Mouse (Mus musculus) thymus, postnatal 14 days (tissue): ENCODE measurements around the gene Wdr76.
"Not testable (repeated sequence)": the region's sequence is repeated elsewhere in the genome, so short reads cannot be mapped to it uniquely, and the experiment has no call there.

Experiments used
- DNase-seq: peaks from one replicate; pipeline ENCODE4 v3.0.0; 2021

Wdr76 gene

GRCm38 (mm10) chr2:121522006-121522405 lies 15.5 kb downstream of the Wdr76 start:
- DNase-seq = no peak

GRCm38 (mm10) chr2:121522830-121523229 lies 16.3 kb downstream of the Wdr76 start:
- not testable (repeated sequence) for DNase-seq

- no peak for DNase-seq
These were observed 18.5 kb downstream of the Wdr76 start for GRCm38 (mm10) chr2:121525056-121525455.

- no peak for DNase-seq
These were observed 38.3 kb downstream of the Wdr76 start for GRCm38 (mm10) chr2:121544829-121545228.

- DNase-seq = no peak
These were observed 43.1 kb downstream of the Wdr76 start for GRCm38 (mm10) chr2:121549630-121550029.

- no peak for DNase-seq
These were observed 44.7 kb downstream of the Wdr76 start for GRCm38 (mm10) chr2:121551271-121551670.

GRCm38 (mm10) chr2:121563117-121563516 lies 56.6 kb downstream of the Wdr76 start:
- no peak for DNase-seq

- no peak for DNase-seq
These were observed 59.4 kb downstream of the Wdr76 start for GRCm38 (mm10) chr2:121565911-121566310.

- no peak for DNase-seq
These were observed 63.5 kb downstream of the Wdr76 start for GRCm38 (mm10) chr2:121570049-121570448.

GRCm38 (mm10) chr2:121570999-121571655 lies 64.6 kb downstream of the Wdr76 start:
- DNase-seq = no peak

- peak; percentile 83 for DNase-seq
These were observed 65.3 kb downstream of the Wdr76 start for GRCm38 (mm10) chr2:121571780-121572179.

- DNase-seq = no peak
These were observed 67.6 kb downstream of the Wdr76 start for GRCm38 (mm10) chr2:121574066-121574630.

GRCm38 (mm10) chr2:121575741-121576201 lies 69.2 kb downstream of the Wdr76 start:
- DNase-seq = no peak

- no peak for DNase-seq
These were observed 76.4 kb downstream of the Wdr76 start for GRCm38 (mm10) chr2:121582809-121583376.

- DNase-seq = no peak
These were observed 77.1 kb downstream of the Wdr76 start for GRCm38 (mm10) chr2:121583468-121584116.

GRCm38 (mm10) chr2:121584705-121585104 lies 78.2 kb downstream of the Wdr76 start:
- no peak for DNase-seq

GRCm38 (mm10) chr2:121587523-121588308 lies 81.2 kb downstream of the Wdr76 start:
- DNase-seq = no peak

GRCm38 (mm10) chr2:121588309-121588694 lies 81.8 kb downstream of the Wdr76 start:
- no peak for DNase-seq

GRCm38 (mm10) chr2:121594131-121594530 lies 87.6 kb downstream of the Wdr76 start:
- no peak for DNase-seq
